7 mouse cellular contexts compared by ENCODE assay signal in genomic region chr6:30802915-30803314, GRCm38 (mm10).
A peak's percentile ranks its signal among the peaks of the same experiment; 100 is the strongest.
DNase-seq lines count a peak whose midpoint lies in the region; ATAC-seq lines count a peak whose summit lies in the region.
"Not testable (repeated sequence)": the region's sequence is repeated elsewhere in the genome, so short reads cannot be mapped to it uniquely, and the experiment has no call there.

No protein-coding gene starts in this region.

- not testable (repeated sequence) for H3K4me2 ChIP-seq in embryonic facial prominence, embryonic 12.5 days (replicated peaks); forebrain, embryonic 14.5 days (ENCODE audit: low read length); heart, embryonic 16.5 days (ENCODE audit: low read depth, low read length); intestine, embryonic 15.5 days (replicated peaks); limb, embryonic 13.5 days (replicated peaks); midbrain, embryonic 11.5 days; neural tube, embryonic 12.5 days (replicated peaks)

- not testable (repeated sequence) for H3K9me3 ChIP-seq in embryonic facial prominence, embryonic 12.5 days; forebrain, embryonic 14.5 days (replicated peaks; ENCODE audit: control insufficient read depth, low read length); heart, embryonic 16.5 days (replicated peaks; ENCODE audit: control insufficient read depth, low read length); intestine, embryonic 15.5 days; limb, embryonic 13.5 days; midbrain, embryonic 11.5 days (ENCODE audit: control insufficient read depth, low read length); neural tube, embryonic 12.5 days

- not testable (repeated sequence) for H3K4me1 ChIP-seq in embryonic facial prominence, embryonic 12.5 days; forebrain, embryonic 14.5 days (ENCODE audit: control insufficient read depth, insufficient read depth, low read length); heart, embryonic 16.5 days (ENCODE audit: control insufficient read depth, insufficient read depth, low read length); intestine, embryonic 15.5 days (replicated peaks); limb, embryonic 13.5 days; midbrain, embryonic 11.5 days (ENCODE audit: control insufficient read depth, insufficient read depth, low read length); neural tube, embryonic 12.5 days

- not testable (repeated sequence) for H3K9ac ChIP-seq in embryonic facial prominence, embryonic 12.5 days; forebrain, embryonic 14.5 days (ENCODE audit: low read length); heart, embryonic 16.5 days (ENCODE audit: low read length); intestine, embryonic 15.5 days; limb, embryonic 13.5 days; midbrain, embryonic 11.5 days (ENCODE audit: low read length); neural tube, embryonic 12.5 days

- not testable (repeated sequence) for H3K27me3 ChIP-seq in embryonic facial prominence, embryonic 12.5 days; forebrain, embryonic 14.5 days (replicated peaks; ENCODE audit: control insufficient read depth, insufficient read depth, low read length); heart, embryonic 16.5 days (ENCODE audit: control insufficient read depth, insufficient read depth, low read length); intestine, embryonic 15.5 days (replicated peaks); limb, embryonic 13.5 days; midbrain, embryonic 11.5 days (ENCODE audit: control insufficient read depth, insufficient read depth, low read length); neural tube, embryonic 12.5 days (replicated peaks)

- WGBS in embryonic facial prominence, embryonic 12.5 days, result 85% methylated on average over 7 of the region's 7 CpGs
- WGBS in forebrain, embryonic 14.5 days, result 90% methylated on average over 7 of the region's 7 CpGs
- 88% methylated on average over 7 of the region's 7 CpGs for WGBS in heart, embryonic 16.5 days
- 88% methylated on average over 7 of the region's 7 CpGs for WGBS in intestine, embryonic 15.5 days
- WGBS in limb, embryonic 13.5 days, result 89% methylated on average over 7 of the region's 7 CpGs
- WGBS in midbrain, embryonic 11.5 days, result 93% methylated on average over 7 of the region's 7 CpGs
- 94% methylated on average over 7 of the region's 7 CpGs for WGBS in neural tube, embryonic 12.5 days

- H3K36me3 ChIP-seq in embryonic facial prominence, embryonic 12.5 days, result peaks cover 23% of the 10 kb centered on the region
- peaks cover 26% of the 10 kb centered on the region for H3K36me3 ChIP-seq in forebrain, embryonic 14.5 days (ENCODE audit: control insufficient read depth, insufficient read depth, low read length)
- H3K36me3 ChIP-seq in heart, embryonic 16.5 days (ENCODE audit: control insufficient read depth, insufficient read depth), result peaks cover 13% of the 10 kb centered on the region; the same call in 1 of the 2 replicates
- H3K36me3 ChIP-seq in intestine, embryonic 15.5 days, result not testable (repeated sequence)
- H3K36me3 ChIP-seq in limb, embryonic 13.5 days, result peaks cover 24% of the 10 kb centered on the region
- peaks cover 13% of the 10 kb centered on the region for H3K36me3 ChIP-seq in midbrain, embryonic 11.5 days (ENCODE audit: control insufficient read depth, insufficient read depth, low read length)
- H3K36me3 ChIP-seq in neural tube, embryonic 12.5 days, result peaks cover 28% of the 10 kb centered on the region

- H3K4me3 ChIP-seq in embryonic facial prominence, embryonic 12.5 days; forebrain, embryonic 14.5 days (ENCODE audit: low read depth, low read length); heart, embryonic 16.5 days (ENCODE audit: low read length); intestine, embryonic 15.5 days (replicated peaks); limb, embryonic 13.5 days; midbrain, embryonic 11.5 days (ENCODE audit: low read depth, low read length); neural tube, embryonic 12.5 days: not testable (repeated sequence)

- DNase-seq in forebrain, embryonic 14.5 days (ENCODE audit: low spot score); midbrain, embryonic 11.5 days (ENCODE audit: low spot score, missing footprints): not testable (repeated sequence)

- not testable (repeated sequence) for H3K27ac ChIP-seq in embryonic facial prominence, embryonic 12.5 days; forebrain, embryonic 14.5 days (ENCODE audit: low read depth, low read length); heart, embryonic 16.5 days (ENCODE audit: low read length); intestine, embryonic 15.5 days; limb, embryonic 13.5 days; midbrain, embryonic 11.5 days (ENCODE audit: low read depth, low read length); neural tube, embryonic 12.5 days

- 0 out of 2 replicates have a peak, but pooled peaks have one; percentile 56 for ATAC-seq in embryonic facial prominence, embryonic 12.5 days (ENCODE audit: insufficient number of reproducible peaks, insufficient read depth, low FRiP score, low TSS enrichment)
- ATAC-seq in forebrain, embryonic 14.5 days, result peak; percentile 37
- ATAC-seq in heart, embryonic 16.5 days (replicated peaks; ENCODE audit: extremely low read depth, insufficient read depth, low FRiP score), result 0 out of 2 replicates have a peak, but pooled peaks have one; percentile 14
- peak; percentile 51; the same call in 1 of the 2 replicates for ATAC-seq in intestine, embryonic 15.5 days
- ATAC-seq in limb, embryonic 13.5 days (ENCODE audit: low FRiP score, low read depth), result peak; percentile 64; the same call in 1 of the 2 replicates
- ATAC-seq in midbrain, embryonic 11.5 days (ENCODE audit: low FRiP score), result peak; percentile 48; the same call in 1 of the 2 replicates
- ATAC-seq in neural tube, embryonic 12.5 days (ENCODE audit: low FRiP score, low read depth), result 0 out of 2 replicates have a peak, but pooled peaks have one; percentile 33

Comparison
In these comparisons a context has a peak if more than half of its experiments do, and no peak if none do; other contexts are left out.
1. ATAC-seq: peak in every context shown above with its lines; median percentile 64 in limb, embryonic 13.5 days; 56 in embryonic facial prominence, embryonic 12.5 days; 51 in intestine, embryonic 15.5 days; 48 in midbrain, embryonic 11.5 days; 37 in forebrain, embryonic 14.5 days; 33 in neural tube, embryonic 12.5 days; 14 in heart, embryonic 16.5 days.